In the genomic region with DNA sequence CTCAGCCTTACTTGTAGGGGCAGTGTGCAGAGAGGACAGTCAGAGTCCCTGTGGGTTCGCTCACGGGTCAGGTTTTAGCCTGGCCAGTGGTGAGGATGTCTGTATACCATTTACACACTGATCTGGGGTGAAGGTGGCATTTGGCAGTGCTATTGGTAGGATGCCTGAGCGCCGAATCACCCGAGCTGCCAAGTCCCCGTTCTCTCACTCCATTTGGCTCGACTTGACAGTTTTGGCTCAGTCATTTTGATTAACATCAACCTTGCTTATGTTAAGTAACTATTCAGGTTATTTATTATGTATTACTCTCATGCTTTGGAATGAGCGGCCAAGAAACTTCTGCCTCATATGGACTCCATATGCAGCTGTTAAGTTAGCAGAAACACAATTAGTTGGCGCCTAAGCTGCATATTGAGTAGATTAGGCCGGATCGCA, we compare ENCODE assay signal across 10 mouse cellular contexts. TPM values are rescaled to one million over a fixed set of nuclear protein-coding genes. Genes with fewer than 3 reads are reported as not detected.
DNase-seq lines count a peak whose midpoint lies in the region; ATAC-seq and TF ChIP-seq lines count a peak whose summit lies in the region.
"Had no signal": no experiment of that assay in that cellular context is flagged by ENCODE, and none has a peak within 500 bp of the region (broad histone marks: within the 10 kb centered on the region; RNA-seq: fewer than 3 reads in every experiment).

No protein-coding gene starts in this region.

- ATAC-seq in lung, embryonic 15.5 days (ENCODE audit: borderline replicate concordance, extremely low read depth, low FRiP score, low TSS enrichment) = peak; percentile 92

- 31% methylated on average over 11 of the region's 11 CpGs for WGBS in lung, embryonic 15.5 days
- 64% methylated on average over 11 of the region's 11 CpGs for WGBS in lung, adult 2 months

- H3K4me3 ChIP-seq in lung, embryonic 15.5 days = no peak overlapping the region
- no peak overlapping the region for H3K4me3 ChIP-seq in lung, adult 2 months (replicated peaks; ENCODE audit: extremely low read depth, low read depth, low read length)
- H3K4me3 ChIP-seq: liver, embryonic 13.5 days had no signal

- H3K27me3 ChIP-seq in lung, embryonic 15.5 days = no peaks in the 10 kb centered on the region
- H3K27me3 ChIP-seq: liver, embryonic 13.5 days had no signal

- H3K36me3 ChIP-seq in lung, embryonic 15.5 days = no peaks in the 10 kb centered on the region
- H3K36me3 ChIP-seq: liver, embryonic 13.5 days had no signal

- peaks cover 24% of the 10 kb centered on the region for H3K4me1 ChIP-seq in lung, embryonic 15.5 days
- H3K4me1 ChIP-seq in lung, adult 2 months (ENCODE audit: control insufficient read depth, insufficient read depth, low read length) = peaks cover 2% of the 10 kb centered on the region; the same call in 1 of the 2 replicates
- H3K4me1 ChIP-seq: liver, embryonic 13.5 days had no signal

- H3K4me2 ChIP-seq in lung, embryonic 15.5 days = peak overlapping the region; percentile 7; the same call in 1 of the 2 replicates
- H3K4me2 ChIP-seq: liver, embryonic 13.5 days had no signal

- no peaks in the 10 kb centered on the region for H3K9me3 ChIP-seq in lung, embryonic 15.5 days
- H3K9me3 ChIP-seq: liver, embryonic 13.5 days had no signal

- TF ChIP-seq CTCF in lung, adult 2 months (IDR thresholded peaks at IDR 0.05; ENCODE audit: insufficient read depth, low read length) = no peak

- no peak overlapping the region for H3K9ac ChIP-seq in lung, embryonic 15.5 days
- H3K9ac ChIP-seq: liver, embryonic 13.5 days had no signal

- H3K27ac ChIP-seq in lung, embryonic 15.5 days = peak overlapping the region; percentile 57
- H3K27ac ChIP-seq: liver, embryonic 13.5 days had no signal

- no peak for TF ChIP-seq POLR2A in lung, adult 2 months (IDR thresholded peaks at IDR 0.05; ENCODE audit: borderline replicate concordance, extremely low read depth, low read depth, low read length)

- peak; percentile 50 for DNase-seq in adrenal gland, postnatal 14 days
- no peak for DNase-seq in adrenal gland, postnatal 4 days (ENCODE audit: low spot score in 2 of 2)
- no peak for DNase-seq in lung, adult 2 months
- DNase-seq in forelimb bud, embryonic 11.5 days (ENCODE audit: low read depth, low spot score) = peak; percentile 59
- peak; percentile 47 for DNase-seq in retina, postnatal 1 day
- no peak for DNase-seq in layer of hippocampus, adult 9-10 months (ENCODE audit: low spot score)
- no peak for DNase-seq in urinary bladder, adult 2 months (ENCODE audit: low spot score)
- DNase-seq: liver, embryonic 13.5 days; thymus, adult 2 months had no signal

RNA-seq across cellular contexts. Expression of a gene that starts 18.7 kb away (rescaled TPM):
- total RNA-seq in adrenal gland, postnatal 14 days (2021) = 38.2 and 39.1 TPM in 2 replicates
- total RNA-seq in adrenal gland, postnatal 4 days (2021) = 10 to 100 TPM; 39.3 to 40.5 TPM
- polyA plus RNA-seq in lung, embryonic 15.5 days (2015; fragmentation: Nextera tagmentation; extraction: Ambion mirVana) = 28.6 and 30.3 TPM in 2 replicates
- 20.3 and 33.0 TPM in 2 replicates for polyA plus RNA-seq in lung, adult 2 months (2012; rRNA removed)
- polyA plus RNA-seq in urinary bladder, adult 2 months (2012; rRNA removed) = 67.1 and 73.3 TPM in 2 replicates

Comparison
In these comparisons a context has a peak if more than half of its experiments do, and no peak if none do; other contexts are left out.
1. DNase-seq: peak in adrenal gland, postnatal 14 days (single experiment), forelimb bud, embryonic 11.5 days (single experiment) and retina, postnatal 1 day (single experiment); none in adrenal gland, postnatal 4 days (0 of 2), lung, adult 2 months (single experiment), layer of hippocampus, adult 9-10 months (single experiment) and urinary bladder, adult 2 months (single experiment).